Mouse (Mus musculus) hindbrain, embryonic 10.5 days (tissue): ENCODE measurements around the gene Trp63. TPM values are rescaled to one million over a fixed set of nuclear protein-coding genes. Genes with fewer than 3 reads are reported as not detected.

Experiments
- DNase-seq: peaks from one replicate; pipeline ENCODE4 v3.0.0-alpha.2; 2017; ENCODE audit warnings: low spot score
- H3K27ac ChIP-seq: fragments of 300-500 bp; sonication (generic); 2 replicates; pipeline ENCODE4 v1.5.1; 2016; ENCODE audit warnings: mild to moderate bottlenecking, moderate library complexity
- H3K27me3 ChIP-seq: fragments of 300-500 bp; sonication (generic); 2 replicates; pipeline ENCODE4 v1.6.1; 2016; ENCODE audit warnings: mild to moderate bottlenecking; ENCODE audit not compliant: poor library complexity, insufficient read depth, severe bottlenecking
- H3K36me3 ChIP-seq: fragments of 300-500 bp; sonication (generic); 2 replicates; pipeline ENCODE4 v1.6.1; 2016; ENCODE audit warnings: mild to moderate bottlenecking, moderate library complexity
- H3K4me1 ChIP-seq: fragments of 300-500 bp; sonication (generic); replicated peaks from 2 replicates; pipeline ENCODE4 v1.6.1; 2016; ENCODE audit warnings: mild to moderate bottlenecking
- H3K4me3 ChIP-seq: fragments of 300-500 bp; sonication (generic); 2 replicates; pipeline ENCODE4 v1.5.1; 2016; ENCODE audit warnings: mild to moderate bottlenecking, moderate library complexity
- H3K9me3 ChIP-seq: fragments of 300-500 bp; sonication (generic); 2 replicates; pipeline ENCODE4 v1.6.1; 2016; ENCODE audit warnings: mild to moderate bottlenecking, moderate library complexity
- WGBS: fragments of 180-500 bp; shearing (Covaris S2); methylation state at CpG from one replicate; pipeline ENCODE4 v1.1.7; 2016; 5-methylcytosine and 5-hydroxymethylcytosine counted together
- polyA plus RNA-seq: library from polyadenylated mRNA; unstranded; fragments of >200 nt; fragmentation: Nextera tagmentation; extraction: Ambion mirVana; gene quantifications from 2 replicates; pipeline ENCODE4 v1.2.1, GENCODE M21; 2016

The Trp63 gene
- polyA plus RNA-seq, 1 experiment from 2014 or later = 7.2 TPM

DNA sequence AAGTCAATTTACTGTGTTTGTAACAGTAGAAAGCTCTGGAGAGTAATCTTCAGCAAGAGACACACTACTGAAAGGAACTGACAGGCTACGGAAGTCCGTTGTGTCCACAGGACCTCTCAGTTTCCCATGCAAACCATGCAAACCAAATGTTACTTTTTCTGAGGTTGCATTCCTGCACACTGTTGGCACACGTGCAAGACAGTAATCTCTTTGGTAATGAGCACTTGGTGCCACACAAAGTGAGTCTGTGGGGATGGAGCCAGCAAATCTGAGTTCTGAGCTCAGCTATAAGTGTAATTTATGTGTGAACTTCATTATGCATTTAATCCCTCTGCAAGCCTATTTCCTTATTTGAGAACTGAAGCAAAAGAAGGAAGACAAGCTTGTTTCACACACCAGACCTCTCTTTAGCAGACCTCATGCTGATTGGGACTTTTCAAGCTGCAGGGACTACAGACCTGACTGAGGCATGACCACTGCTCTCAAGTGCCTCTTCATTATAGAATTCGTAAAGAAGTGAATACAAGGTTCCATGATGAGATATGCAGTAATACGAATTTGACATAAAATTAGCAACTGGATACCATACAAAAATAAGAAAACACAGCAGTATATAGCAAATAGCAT, 109.2 kb downstream of the Trp63 start:
- Histone ChIP-seq H3K4me3 (no peak overlapping the region), H3K27me3 (no peaks in the 10 kb centered on the region), H3K36me3 (no peaks in the 10 kb centered on the region), H3K27ac (no peak overlapping the region), H3K9me3 (no peaks in the 10 kb centered on the region), H3K4me1 (no peaks in the 10 kb centered on the region)
- no peak for DNase-seq
- WGBS = 85% methylated on average over 5 of the region's 5 CpGs

DNA sequence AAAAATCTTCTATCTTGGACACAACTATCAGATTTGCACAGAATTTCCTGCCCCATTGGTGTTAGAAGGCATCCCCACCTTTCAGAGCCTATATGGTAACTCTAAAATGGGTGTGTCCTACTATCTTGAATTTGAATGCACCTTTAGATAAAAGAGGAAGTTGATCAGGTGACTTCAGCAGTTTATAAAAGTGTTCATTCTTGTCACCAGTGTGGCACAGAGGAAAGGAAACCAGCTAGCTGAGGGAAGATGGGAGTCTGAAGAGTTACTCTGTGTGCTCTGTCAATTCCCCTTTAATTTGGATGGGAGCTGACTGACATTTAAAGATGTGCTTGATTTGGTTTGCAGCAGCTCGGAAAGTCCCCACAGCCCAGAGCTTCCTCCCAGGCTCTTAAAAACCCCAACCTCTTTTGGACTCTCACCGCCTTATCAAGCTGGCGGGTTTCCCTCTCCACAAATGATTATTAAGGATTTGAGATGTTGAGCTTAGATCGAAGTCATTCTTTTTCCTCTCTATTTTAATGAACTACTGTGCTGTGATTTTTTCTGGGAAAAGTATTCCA, 114.2 kb downstream of the Trp63 start:
- Histone ChIP-seq H3K27ac (no peak overlapping the region), H3K4me3 (no peak overlapping the region), H3K27me3 (no peaks in the 10 kb centered on the region), H3K4me1 (no peaks in the 10 kb centered on the region), H3K9me3 (no peaks in the 10 kb centered on the region), H3K36me3 (no peaks in the 10 kb centered on the region)
- no peak for DNase-seq
- WGBS = 79% methylated on average over 4 of the region's 4 CpGs

DNA sequence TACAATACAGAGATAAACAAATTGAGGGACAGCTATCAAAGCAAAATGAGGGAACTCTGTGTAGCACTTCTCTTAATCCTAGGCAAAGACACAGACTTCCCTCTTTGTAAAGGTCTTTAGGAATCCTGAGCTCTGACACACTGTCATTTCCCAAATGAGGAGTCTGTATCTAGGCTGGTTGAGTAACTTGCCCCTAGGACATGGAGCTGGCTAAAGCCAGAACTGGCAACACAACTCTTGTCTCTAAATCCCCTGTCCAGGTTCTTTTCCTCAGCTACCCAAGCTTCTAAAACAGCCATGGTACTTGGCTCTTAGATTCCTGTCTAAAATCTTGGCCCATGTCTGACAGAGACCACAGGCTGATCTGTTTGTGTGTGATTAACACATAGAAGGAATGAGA, 116.1 kb downstream of the Trp63 start:
- H3K27me3 ChIP-seq = no peaks in the 10 kb centered on the region
- DNase-seq = no peak
- H3K4me1 ChIP-seq = no peaks in the 10 kb centered on the region
- no peaks in the 10 kb centered on the region for H3K9me3 ChIP-seq
- H3K36me3 ChIP-seq = no peaks in the 10 kb centered on the region
- H3K4me3 ChIP-seq = no peak overlapping the region
- H3K27ac ChIP-seq = no peak overlapping the region

DNA sequence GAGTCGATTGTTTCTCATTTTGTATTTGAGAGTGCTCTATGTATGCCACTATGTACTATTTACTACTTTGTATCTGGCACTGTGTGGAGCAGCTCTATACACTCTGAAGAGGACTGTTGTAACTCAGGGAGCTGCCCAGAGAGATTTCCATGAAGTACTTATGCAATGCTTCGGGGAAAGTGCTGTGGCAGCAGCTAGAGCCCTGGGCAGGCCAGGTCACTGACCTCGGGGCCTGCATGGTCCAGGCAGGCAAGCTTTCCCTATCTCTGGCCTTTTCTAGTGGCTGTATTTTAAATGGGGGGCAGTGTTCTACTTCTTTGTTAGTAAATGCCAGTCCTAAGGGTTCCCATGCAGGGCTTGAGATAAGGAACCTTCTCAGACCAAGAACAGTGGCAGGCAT, 121.4 kb downstream of the Trp63 start:
- Histone ChIP-seq H3K27ac (no peak overlapping the region), H3K4me1 (no peaks in the 10 kb centered on the region), H3K27me3 (no peaks in the 10 kb centered on the region), H3K36me3 (no peaks in the 10 kb centered on the region), H3K9me3 (no peaks in the 10 kb centered on the region), H3K4me3 (no peak overlapping the region)
- DNase-seq = no peak
- 73% methylated on average over 3 of the region's 3 CpGs for WGBS

GRCm38 (mm10) chr16:25807116-25807515, 123.6 kb downstream of the Trp63 start:
- H3K27ac ChIP-seq = no peak overlapping the region
- H3K36me3 ChIP-seq = no peaks in the 10 kb centered on the region
- H3K4me1 ChIP-seq = no peaks in the 10 kb centered on the region
- no peak for DNase-seq
- H3K9me3 ChIP-seq = no peaks in the 10 kb centered on the region
- H3K4me3 ChIP-seq = no peak overlapping the region
- no peaks in the 10 kb centered on the region for H3K27me3 ChIP-seq

DNA sequence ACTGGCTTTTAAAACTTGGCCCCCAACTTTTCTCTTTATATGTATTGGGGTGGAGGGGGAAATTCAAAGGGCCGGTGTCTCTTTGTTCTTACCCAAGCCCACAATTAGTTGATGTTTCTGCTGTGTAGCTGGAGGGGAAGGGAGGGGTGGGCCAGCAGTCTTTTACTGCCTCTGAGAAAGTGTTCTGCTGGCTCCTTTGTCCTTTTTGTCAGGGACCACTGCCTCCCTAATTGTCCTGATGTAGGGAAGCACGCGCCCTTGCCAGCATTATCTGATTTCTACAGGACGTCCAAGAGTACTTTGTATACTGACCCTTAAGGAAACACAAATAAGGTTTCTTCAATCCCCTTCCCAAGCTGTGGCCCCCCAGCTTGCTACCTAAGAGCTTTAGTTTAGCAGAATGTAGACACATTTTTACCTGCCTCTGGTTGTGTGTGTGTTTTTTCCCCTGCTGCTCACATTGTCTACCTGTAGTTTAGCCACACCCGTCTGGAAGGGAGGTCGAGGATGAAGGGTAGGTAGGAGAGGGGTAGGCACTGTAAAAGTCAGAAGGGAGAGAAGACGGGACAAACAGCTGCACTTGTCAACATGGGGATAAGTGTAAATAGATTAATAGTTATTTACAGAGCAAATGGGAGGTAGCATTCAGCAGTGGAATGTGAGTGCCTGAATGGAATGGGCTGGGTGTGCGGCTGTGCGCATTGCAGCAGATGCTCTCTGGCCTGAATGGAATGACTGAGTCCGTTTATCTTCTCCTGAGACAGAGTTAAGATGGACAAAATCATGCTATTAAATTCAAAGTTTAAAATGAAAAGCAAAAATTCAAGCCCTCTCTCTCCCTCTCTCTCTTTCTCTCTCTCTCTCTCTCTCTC, 134.4 kb downstream of the Trp63 start:
- no peak overlapping the region for H3K27ac ChIP-seq
- no peaks in the 10 kb centered on the region for H3K9me3 ChIP-seq
- no peak overlapping the region for H3K4me3 ChIP-seq
- peaks cover 19% of the 10 kb centered on the region for H3K27me3 ChIP-seq
- H3K36me3 ChIP-seq = no peaks in the 10 kb centered on the region
- DNase-seq = no peak
- H3K4me1 ChIP-seq = peaks cover 10% of the 10 kb centered on the region
- WGBS = 31% methylated on average over 10 of the region's 10 CpGs

DNA sequence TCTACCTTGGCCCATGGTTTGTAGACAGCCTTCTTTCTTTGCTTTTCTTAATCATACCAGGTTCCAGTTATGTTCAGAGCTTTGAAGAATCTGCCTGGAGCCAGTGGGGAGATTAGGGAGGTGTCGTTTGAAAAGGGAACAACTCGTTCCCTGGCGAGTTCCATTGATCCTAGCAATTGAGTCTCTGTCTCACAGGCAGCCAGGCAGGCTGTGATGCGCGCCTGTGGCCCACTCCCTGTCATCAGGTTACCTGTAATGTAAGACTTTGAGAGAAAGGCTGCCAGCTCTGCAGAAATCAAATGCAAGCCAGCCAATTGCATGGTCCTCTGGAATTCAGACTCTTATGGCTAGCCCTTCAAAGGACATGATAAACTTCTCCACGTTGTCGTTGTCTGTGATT, 142.5 kb downstream of the Trp63 start:
- H3K9me3 ChIP-seq = no peaks in the 10 kb centered on the region

DNA sequence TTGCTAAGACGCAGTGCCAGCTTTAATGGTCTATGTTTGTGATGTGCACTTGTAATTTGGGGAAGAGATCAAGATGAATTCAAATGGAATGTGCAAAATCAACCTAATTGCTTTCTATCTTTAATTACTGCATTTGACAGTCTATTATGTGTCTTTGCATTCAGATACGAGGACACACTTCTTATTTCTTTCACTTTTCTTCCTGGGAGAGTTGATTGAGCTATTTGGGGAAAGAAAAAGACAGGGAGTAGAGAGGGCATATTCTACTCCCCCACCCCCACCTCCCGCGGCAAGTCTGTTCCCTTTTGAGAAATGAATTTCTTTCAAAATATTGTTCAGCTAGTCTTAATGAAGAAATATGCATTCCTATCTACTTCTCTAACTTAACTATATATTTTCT, 149.0 kb downstream of the Trp63 start:
- H3K27me3 ChIP-seq = no peaks in the 10 kb centered on the region
- no peaks in the 10 kb centered on the region for H3K4me1 ChIP-seq
- no peak for DNase-seq
- no peaks in the 10 kb centered on the region for H3K9me3 ChIP-seq
- no peaks in the 10 kb centered on the region for H3K36me3 ChIP-seq
- no peak overlapping the region for H3K4me3 ChIP-seq
- no peak overlapping the region for H3K27ac ChIP-seq
- WGBS = 90% methylated on average over 4 of the region's 4 CpGs

More for the DNA sequence above, 142.5 kb downstream of the Trp63 start:
- Histone ChIP-seq H3K27ac (no peak overlapping the region), H3K36me3 (no peaks in the 10 kb centered on the region), H3K27me3 (no peaks in the 10 kb centered on the region), H3K4me3 (no peak overlapping the region), H3K4me1 (no peaks in the 10 kb centered on the region)
- no peak for DNase-seq
- 75% methylated on average over 7 of the region's 7 CpGs for WGBS

DNA sequence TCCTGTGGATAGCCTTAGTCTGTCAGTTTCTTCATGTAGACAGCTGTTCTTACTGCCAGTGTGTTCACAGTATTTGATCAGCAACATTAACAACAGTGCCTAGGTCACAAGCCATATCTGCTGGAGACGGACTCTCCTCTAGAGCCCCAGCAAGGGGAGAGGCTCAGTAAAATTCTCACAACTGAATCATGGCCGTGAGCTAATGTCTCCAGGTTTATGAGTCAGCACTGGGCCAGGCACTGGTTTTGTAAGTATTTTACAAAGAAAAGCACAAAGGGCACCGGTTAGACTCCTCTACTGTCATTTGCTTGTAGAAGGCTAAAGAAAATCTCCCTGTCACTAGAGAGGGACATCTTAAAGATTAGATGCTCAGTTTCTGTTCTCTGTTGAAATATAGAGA, 151.7 kb downstream of the Trp63 start:
- Histone ChIP-seq H3K4me3 (no peak overlapping the region), H3K4me1 (no peaks in the 10 kb centered on the region), H3K9me3 (no peaks in the 10 kb centered on the region), H3K36me3 (no peaks in the 10 kb centered on the region), H3K27ac (no peak overlapping the region), H3K27me3 (no peaks in the 10 kb centered on the region)
- no peak for DNase-seq
- WGBS = 87% methylated on average over 3 of the region's 3 CpGs

- Histone ChIP-seq H3K9me3 (no peaks in the 10 kb centered on the region), H3K27ac (no peak overlapping the region), H3K27me3 (no peaks in the 10 kb centered on the region), H3K4me1 (no peaks in the 10 kb centered on the region), H3K4me3 (no peak overlapping the region), H3K36me3 (no peaks in the 10 kb centered on the region)
- no peak for DNase-seq
- 92% methylated on average over 5 of the region's 5 CpGs for WGBS
Observed at GRCm38 (mm10) chr16:25835723-25836122, 152.2 kb downstream of the Trp63 start.

DNA sequence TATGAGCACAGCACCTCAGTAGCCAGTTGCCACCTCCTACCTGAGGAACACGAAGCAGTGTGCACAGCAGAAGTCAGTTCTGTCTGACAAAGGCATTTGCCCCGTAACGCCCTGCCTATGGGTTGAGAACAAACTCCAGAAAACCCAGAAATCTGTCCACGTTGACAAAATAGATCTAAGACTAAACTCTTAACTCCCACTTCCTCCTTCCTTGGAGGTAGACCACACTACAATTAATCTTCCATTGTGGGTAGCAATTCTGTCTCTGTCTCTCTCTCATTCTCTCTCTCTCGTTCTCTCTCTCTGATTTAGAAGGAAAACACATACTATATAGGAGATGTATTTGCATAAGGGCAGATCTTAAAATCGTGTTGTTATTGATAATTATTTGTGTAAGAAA, 159.4 kb downstream of the Trp63 start:
- Histone ChIP-seq H3K36me3 (no peaks in the 10 kb centered on the region), H3K27me3 (no peaks in the 10 kb centered on the region), H3K9me3 (no peaks in the 10 kb centered on the region), H3K4me1 (no peaks in the 10 kb centered on the region), H3K4me3 (no peak overlapping the region), H3K27ac (no peak overlapping the region)
- WGBS = 86% methylated on average over 6 of the region's 6 CpGs
- no peak for DNase-seq

DNA sequence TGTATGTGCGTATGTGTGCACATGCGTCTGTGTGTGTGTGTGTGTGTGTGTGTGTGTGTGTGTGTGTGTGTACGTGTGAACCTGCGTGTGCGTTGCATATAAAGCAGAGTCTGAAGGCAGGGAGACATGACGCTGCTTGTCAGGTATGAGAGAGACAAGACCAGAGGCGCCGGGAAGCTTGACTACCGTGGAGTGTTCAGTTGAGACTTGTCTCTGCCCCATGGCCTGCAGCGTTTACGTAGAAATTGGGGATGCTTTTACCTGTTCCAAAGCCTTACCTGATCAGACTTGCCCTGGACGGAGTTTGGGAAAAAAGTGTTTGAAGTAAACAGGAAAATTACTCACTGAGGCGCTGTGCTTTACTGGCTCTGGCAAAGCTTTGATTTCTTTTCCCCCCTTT, 160.1 kb downstream of the Trp63 start:
- Histone ChIP-seq H3K4me3 (no peak overlapping the region), H3K27ac (no peak overlapping the region), H3K9me3 (no peaks in the 10 kb centered on the region), H3K27me3 (no peaks in the 10 kb centered on the region), H3K4me1 (no peaks in the 10 kb centered on the region), H3K36me3 (no peaks in the 10 kb centered on the region)
- 88% methylated on average over 13 of the region's 13 CpGs for WGBS
- no peak for DNase-seq

- Histone ChIP-seq H3K27me3 (no peaks in the 10 kb centered on the region), H3K9me3 (no peaks in the 10 kb centered on the region), H3K27ac (no peak overlapping the region), H3K36me3 (no peaks in the 10 kb centered on the region), H3K4me1 (no peaks in the 10 kb centered on the region), H3K4me3 (no peak overlapping the region)
- no peak for DNase-seq
- 94% methylated on average over 5 of the region's 5 CpGs for WGBS
Observed at GRCm38 (mm10) chr16:25846611-25847010, 163.0 kb downstream of the Trp63 start.
